In genomic region chr7:143755357-143756124, GRCm38 (mm10) we compare ENCODE assay signal across 19 mouse cellular contexts. TPM values are rescaled to one million over a fixed set of nuclear protein-coding genes. Genes with fewer than 3 reads are reported as not detected.
DNase-seq lines count a peak whose midpoint lies in the region.
"Had no signal": no experiment of that assay in that cellular context is flagged by ENCODE, and none has a peak within 500 bp of the region (broad histone marks: within the 10 kb centered on the region; RNA-seq: fewer than 3 reads in every experiment).

No protein-coding gene starts in this region.

- DNase-seq in adrenal gland, adult 2 months, result peak; percentile 45
- DNase-seq in adrenal gland, postnatal 4 days (ENCODE audit: low spot score in 2 of 2), result no peak
- peak; percentile 31 for DNase-seq in kidney, adult 9 months
- DNase-seq in kidney, postnatal 4 days, result no peak
- DNase-seq in fat pad, adult 2 months (ENCODE audit: extremely low read depth, low read depth, low spot score), result peak; percentile 45
- peak; percentile 8 for DNase-seq in naive thymus-derived CD4-positive, alpha-beta T cell, adult 2 months (ENCODE audit: low read depth)
- no peak for DNase-seq in lung, postnatal 4 days
- no peak for DNase-seq in layer of hippocampus, postnatal 10 days (ENCODE audit: low spot score in 2 of 2)
- DNase-seq: cerebellum, postnatal 10 days; heart, postnatal 4 days; lung, postnatal 14 days; midbrain, embryonic 14.5 days had no signal

RNA-seq across cellular contexts. Expression of gene Osbpl5, which starts 1.2 kb away (rescaled TPM):
- total RNA-seq in adrenal gland, adult 2 months (2021), result 10 to 100 TPM; 25.8 to 47.4 TPM
- polyA plus RNA-seq in adrenal gland, adult 2 months (2012; rRNA removed), result 28.1 and 28.2 TPM in 2 replicates
- total RNA-seq in adrenal gland, postnatal 4 days (2021), result 10 to 100 TPM; 42.3 to 50.7 TPM
- total RNA-seq in layer of hippocampus, postnatal 10 days (2021), result 10 to 100 TPM; 48.5 to 48.6 TPM

RNA-seq across cellular contexts. Expression of gene Mrgprg, which starts 11.3 kb away (rescaled TPM):
- total RNA-seq in adrenal gland, adult 2 months (2021), result 1 to 10 TPM; 1.1 to 2.9 TPM
- polyA plus RNA-seq in adrenal gland, adult 2 months (2012; rRNA removed), result 1.5 and 3.7 TPM in 2 replicates
- not detected for total RNA-seq in adrenal gland, postnatal 4 days (2021)
- total RNA-seq in layer of hippocampus, postnatal 10 days (2021), result not detected
- total RNA-seq: heart, postnatal 4 days; layer of hippocampus, postnatal 36 days had no signal
- polyA plus RNA-seq: brain, embryonic 14.5 days; embryonic facial prominence, embryonic 11.5 days; kidney, embryonic 16.5 days; limb, embryonic 11.5 days; midbrain, embryonic 14.5 days; neural tube, embryonic 12.5 days; stomach, embryonic 14.5 days had no signal

RNA-seq across cellular contexts. Expression of gene Mrgpre, which starts 28.8 kb away (rescaled TPM):
- 1 to 10 TPM; 1.7 to 3.2 TPM for total RNA-seq in adrenal gland, adult 2 months (2021)
- polyA plus RNA-seq in adrenal gland, adult 2 months (2012; rRNA removed), result 2.5 and 3.9 TPM in 2 replicates
- 1 to 10 TPM; 3.0 to 3.4 TPM for total RNA-seq in adrenal gland, postnatal 4 days (2021)
- 1 to 10 TPM; 9.1 to 9.4 TPM for total RNA-seq in layer of hippocampus, postnatal 10 days (2021)

Comparison
In these comparisons a context has a peak if more than half of its experiments do, and no peak if none do; other contexts are left out.
1. DNase-seq: peak in adrenal gland, adult 2 months (single experiment), kidney, adult 9 months (single experiment), fat pad, adult 2 months (single experiment) and naive thymus-derived CD4-positive, alpha-beta T cell, adult 2 months (single experiment); none in adrenal gland, postnatal 4 days (0 of 2), kidney, postnatal 4 days (0 of 2), lung, postnatal 4 days (0 of 2) and layer of hippocampus, postnatal 10 days (0 of 2).